1 mouse cellular context compared by ENCODE assay signal in genomic region chr2:165992270-165993172, GRCm38 (mm10).
A peak's percentile ranks its signal among the peaks of the same experiment; 100 is the strongest.
TF ChIP-seq lines count a peak whose summit lies in the region.

Gene Ncoa3 (plus strand): TSS chr2:165992636.

TF ChIP-seq in CH12.LX, 34 proteins besides CTCF, POLR2A, EP300 and RAD21 (continued from another document):
- TF ChIP-seq MXI1 (IDR thresholded peaks at IDR 0.05; ENCODE audit: low read depth, low read length): peak; percentile 71; the same call in 1 of the 2 replicates
- TF ChIP-seq HCFC1 (IDR thresholded peaks at IDR 0.05; ENCODE audit: low read depth, low read length): peak; percentile 93
- TF ChIP-seq ZC3H11A (IDR thresholded peaks at IDR 0.05; ENCODE audit: low read depth, low read length): no peak
- no peak for TF ChIP-seq JUND (conservative IDR thresholded peaks at IDR 0.05; ENCODE audit: low read depth, low read length)
- TF ChIP-seq ZMIZ1 (IDR thresholded peaks at IDR 0.05; ENCODE audit: low read depth, low read length): no peak; the same call in none of the 2 replicates
- no peak for TF ChIP-seq MAZ (IDR thresholded peaks at IDR 0.05; ENCODE audit: low read depth, low read length)
- no peak for TF ChIP-seq CHD2 (IDR thresholded peaks at IDR 0.05; ENCODE audit: low read length)
- peak; percentile 82 for TF ChIP-seq SIN3A (IDR thresholded peaks at IDR 0.05; ENCODE audit: low read length)
- no peak; the same call in 1 of the 2 replicates for TF ChIP-seq GABPA (IDR thresholded peaks at IDR 0.05; ENCODE audit: insufficient replicate concordance, low read depth, low read length)
TF ChIP-seq in CH12.LX: peak in this region for 14.
